Mouse (Mus musculus) myocyte (in vitro differentiated cells): Measurements from ENCODE around the gene Prkcsh. TPM values are rescaled to one million over a fixed set of nuclear protein-coding genes. Genes with fewer than 3 reads are reported as not detected.

Experiments used
- H3K27me3 ChIP-seq: one replicate; pipeline ENCODE4 v1.6.1; 2011; ENCODE audit not compliant: control insufficient read depth, insufficient read depth, insufficient read length
- H3K36me3 ChIP-seq: one replicate; pipeline ENCODE4 v1.6.1; 2011; ENCODE audit not compliant: control insufficient read depth, insufficient read depth
- H3K4me2 ChIP-seq: one replicate; pipeline ENCODE4 v1.6.1; 2011; ENCODE audit warnings: low read depth, control low read depth
- H3K4me3 ChIP-seq: one replicate; pipeline ENCODE4 v1.5.1; 2011; ENCODE audit warnings: mild to moderate bottlenecking, control low read depth, moderate library complexity
- H3K79me2 ChIP-seq: one replicate; pipeline ENCODE4 v1.6.1; 2011; ENCODE audit not compliant: control insufficient read depth, insufficient read depth
- H3ac ChIP-seq: one replicate; pipeline ENCODE4 v1.6.1; 2011; ENCODE audit not compliant: control insufficient read depth, insufficient read length
- CEBPB ChIP-seq: IDR thresholded peaks from 2 replicates; pipeline ENCODE4 v1.6.1; 2011; ENCODE audit warnings: mild to moderate bottlenecking, moderate library complexity; ENCODE audit not compliant: poor library complexity, insufficient read depth, severe bottlenecking
- E2F4 ChIP-seq: IDR thresholded peaks from one replicate; pipeline ENCODE4 v1.6.1; 2011; ENCODE audit warnings: mild to moderate bottlenecking, control low read depth, moderate library complexity; ENCODE audit not compliant: insufficient read depth
- MAX ChIP-seq: IDR thresholded peaks from one replicate; pipeline ENCODE4 v1.6.1; 2011; ENCODE audit warnings: low read depth, mild to moderate bottlenecking, control low read depth
- MYOD1 ChIP-seq, 3 experiments: IDR thresholded peaks; one replicate each; pipeline ENCODE4 v1.6.1; 2011; ENCODE audit warnings: control low read depth in 2 of 3, low read depth in 2 of 3, mild to moderate bottlenecking in 2 of 3, moderate library complexity in 1 of 3; ENCODE audit not compliant: insufficient read length in 2 of 3, control insufficient read depth in 1 of 3
- MYOG ChIP-seq, 3 experiments: IDR thresholded peaks; one replicate each; pipeline ENCODE4 v1.6.1; 2011; ENCODE audit warnings: control low read depth in 2 of 3, low read depth in 2 of 3, mild to moderate bottlenecking in 2 of 3; ENCODE audit not compliant: insufficient read length in 2 of 3, control insufficient read depth in 1 of 3, insufficient read depth in 1 of 3
- POLR2A ChIP-seq: IDR thresholded peaks from one replicate; pipeline ENCODE4 v1.6.1; 2011; ENCODE audit warnings: low read depth, mild to moderate bottlenecking, control low read depth, moderate library complexity; ENCODE audit not compliant: insufficient read length
- POLR2AphosphoS2 ChIP-seq: IDR thresholded peaks from one replicate; pipeline ENCODE4 v1.6.1; 2011; ENCODE audit warnings: low read depth, control low read depth; ENCODE audit not compliant: insufficient read length
- REST ChIP-seq: IDR thresholded peaks from one replicate; pipeline ENCODE4 v1.6.1; 2011; ENCODE audit warnings: mild to moderate bottlenecking, control low read depth, moderate library complexity; ENCODE audit not compliant: insufficient read depth, insufficient read length
- SRF ChIP-seq: IDR thresholded peaks from one replicate; pipeline ENCODE4 v1.6.1; 2011; ENCODE audit warnings: low read depth; ENCODE audit not compliant: control insufficient read depth, insufficient read length
- TCF12 ChIP-seq: IDR thresholded peaks from one replicate; pipeline ENCODE4 v1.6.1; 2011; ENCODE audit warnings: mild to moderate bottlenecking, control low read depth; ENCODE audit not compliant: poor library complexity, insufficient read depth, severe bottlenecking
- TCF3 ChIP-seq: IDR thresholded peaks from one replicate; pipeline ENCODE4 v1.6.1; 2011; ENCODE audit warnings: low read depth, control low read depth; ENCODE audit not compliant: insufficient read length
- USF1 ChIP-seq: IDR thresholded peaks from one replicate; pipeline ENCODE4 v1.6.1; 2011; ENCODE audit warnings: low read depth, mild to moderate bottlenecking, control low read depth, moderate library complexity
- polyA plus RNA-seq: library from polyadenylated mRNA; unstranded; fragments of >200 nt; fragmentation: generic; extraction: Trizol; gene quantifications from one replicate; pipeline ENCODE4 v1.2.1, GENCODE M21; 2012; ENCODE audit warnings: missing spikeins

Prkcsh gene
- polyA plus RNA-seq, 1 experiment = 127 TPM

DNA sequence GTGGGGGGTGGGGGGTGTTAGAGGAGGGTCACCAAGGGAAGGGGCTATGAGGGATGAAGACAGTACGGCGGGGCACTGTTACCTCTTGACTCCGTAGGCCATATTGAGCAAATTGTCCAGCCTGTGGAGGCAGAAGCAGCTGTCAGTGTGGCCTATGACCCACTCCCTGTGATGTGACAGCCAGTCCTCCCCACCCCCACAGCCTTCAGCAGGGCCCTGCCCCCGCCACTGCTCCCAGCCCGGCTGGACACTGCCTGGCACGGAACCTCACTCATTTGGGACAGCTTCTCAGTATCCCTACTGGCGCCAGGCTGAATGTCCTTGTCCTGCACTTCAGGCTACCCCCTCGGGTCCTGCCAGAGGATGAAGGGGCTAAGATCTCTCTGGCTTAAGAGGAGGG, 22.0 kb downstream of the Prkcsh start:
- Histone ChIP-seq H3K4me2 (no peak overlapping the region), H3K79me2 (no peaks in the 10 kb centered on the region), H3K36me3 (no peaks in the 10 kb centered on the region), H3K27me3 (peaks cover 14% of the 10 kb centered on the region), H3K4me3 (no peak overlapping the region), H3ac (no peak overlapping the region)
- TF ChIP-seq TCF12 (no peak), MYOG (IDR thresholded peaks at IDR 0.05; ENCODE audit: control insufficient read depth in 1 of 3, insufficient read depth in 1 of 3, insufficient read length in 2 of 3, low read depth in 2 of 3) (peak in 2 of 3 experiments; percentile 5 to 57), MYOD1 (IDR thresholded peaks at IDR 0.05; ENCODE audit: control insufficient read depth in 1 of 3, insufficient read length in 2 of 3, low read depth in 2 of 3) (peak in 2 of 3 experiments; percentile 6 to 87)

DNA sequence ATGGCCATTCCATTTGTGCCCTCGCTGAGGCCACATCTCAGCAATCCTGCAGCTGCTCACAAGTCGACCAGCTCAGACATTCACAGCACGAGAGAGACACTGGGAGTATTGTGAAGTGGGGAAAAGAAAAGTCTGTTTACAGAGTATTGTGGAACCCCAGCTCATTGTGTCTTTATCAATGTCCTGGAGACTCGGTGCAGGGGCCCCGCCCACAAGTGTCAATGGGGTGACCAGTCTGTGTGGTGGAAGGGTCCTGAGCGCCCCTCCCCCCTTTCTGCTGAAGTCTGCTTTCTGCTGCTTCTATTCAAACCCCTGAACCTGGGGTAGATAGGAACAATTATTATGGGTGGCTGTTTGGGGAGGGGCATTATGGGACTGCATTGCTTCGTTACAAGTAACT, 25.9 kb downstream of the Prkcsh start:
- Histone ChIP-seq H3K4me2 (no peak overlapping the region), H3K36me3 (no peaks in the 10 kb centered on the region), H3K79me2 (no peaks in the 10 kb centered on the region), H3ac (no peak overlapping the region), H3K4me3 (no peak overlapping the region), H3K27me3 (peaks cover 36% of the 10 kb centered on the region)
- TF ChIP-seq POLR2A (no peak), TCF12 (no peak), MYOD1 (IDR thresholded peaks at IDR 0.05; ENCODE audit: control insufficient read depth in 1 of 3, insufficient read length in 2 of 3, low read depth in 2 of 3) (no peak), USF1 (no peak), CEBPB (no peak), POLR2AphosphoS2 (no peak), REST (no peak), TCF3 (no peak), E2F4 (no peak), MAX (no peak), SRF (no peak), MYOG (IDR thresholded peaks at IDR 0.05; ENCODE audit: control insufficient read depth in 1 of 3, insufficient read depth in 1 of 3, insufficient read length in 2 of 3, low read depth in 2 of 3) (no peak)

DNA sequence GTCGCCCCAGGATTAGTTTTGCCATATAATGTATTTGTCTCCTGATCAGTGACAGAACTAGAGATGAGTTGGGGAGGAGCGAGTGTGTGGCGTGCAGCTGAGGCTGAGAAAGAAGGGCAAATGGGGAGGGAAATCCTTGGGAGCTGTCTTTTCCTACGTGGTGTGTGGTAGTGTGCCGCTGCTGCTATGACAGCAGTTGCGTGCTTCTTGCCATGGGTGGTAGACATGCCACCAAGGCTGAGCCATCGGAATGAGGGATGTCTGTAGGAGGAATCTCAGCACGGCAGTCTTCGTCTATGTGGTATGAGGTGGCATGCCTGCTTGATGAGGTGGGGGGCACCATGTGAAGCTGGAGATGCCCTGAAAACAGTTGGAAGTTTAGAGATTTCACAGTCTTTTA, 27.8 kb downstream of the Prkcsh start:
- H3K36me3 ChIP-seq = no peaks in the 10 kb centered on the region
- no peaks in the 10 kb centered on the region for H3K79me2 ChIP-seq
- no peak overlapping the region for H3K4me3 ChIP-seq
- H3K4me2 ChIP-seq = no peak overlapping the region
- H3ac ChIP-seq = no peak overlapping the region
- peaks cover 46% of the 10 kb centered on the region for H3K27me3 ChIP-seq
- TF ChIP-seq MAX (no peak), REST (no peak), POLR2A (no peak), SRF (no peak), E2F4 (no peak), USF1 (no peak), TCF12 (no peak), TCF3 (no peak), MYOG (IDR thresholded peaks at IDR 0.05; ENCODE audit: control insufficient read depth in 1 of 3, insufficient read depth in 1 of 3, insufficient read length in 2 of 3, low read depth in 2 of 3) (no peak), CEBPB (no peak), MYOD1 (IDR thresholded peaks at IDR 0.05; ENCODE audit: control insufficient read depth in 1 of 3, insufficient read length in 2 of 3, low read depth in 2 of 3) (no peak), POLR2AphosphoS2 (no peak)

DNA sequence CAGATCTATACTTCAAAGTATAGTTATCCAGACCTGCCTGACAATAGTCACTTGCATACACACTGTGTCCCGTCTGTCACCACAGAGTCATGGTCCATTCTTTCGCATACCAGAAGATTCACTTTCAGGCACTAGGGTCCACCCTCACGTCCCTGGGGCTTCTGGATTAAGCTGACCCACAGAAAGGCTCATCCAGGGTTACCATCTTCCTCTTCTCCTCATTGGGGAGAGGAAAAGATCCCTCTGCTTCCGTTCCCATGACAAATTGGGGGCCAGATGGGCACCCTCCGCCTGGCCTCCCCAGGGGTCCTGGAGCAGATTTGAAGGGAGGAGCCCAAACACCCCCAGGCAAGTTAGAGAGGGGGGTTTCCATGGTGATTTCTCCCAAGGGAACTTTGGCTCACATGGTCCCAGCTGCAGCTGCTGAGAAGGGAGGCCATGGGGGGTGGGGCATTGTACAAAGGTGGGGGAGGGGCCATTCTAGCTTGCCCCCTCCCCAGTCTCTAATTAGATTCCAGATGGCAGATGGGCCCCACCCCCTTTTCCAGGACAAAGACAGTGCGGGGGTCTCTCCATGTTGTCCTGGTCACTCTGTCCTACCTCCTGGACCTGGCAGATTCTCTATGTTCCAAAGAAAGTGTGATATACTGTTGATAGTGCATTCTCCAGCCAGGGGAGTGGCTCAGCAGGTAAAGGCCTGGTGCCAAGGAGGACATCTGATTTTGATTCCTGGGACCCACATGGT, 32.9 kb downstream of the Prkcsh start:
- TF ChIP-seq MAX (no peak), POLR2A (no peak), REST (no peak), TCF12 (no peak), CEBPB (no peak), MYOG (IDR thresholded peaks at IDR 0.05; ENCODE audit: control insufficient read depth in 1 of 3, insufficient read depth in 1 of 3, insufficient read length in 2 of 3, low read depth in 2 of 3) (no peak), TCF3 (no peak), POLR2AphosphoS2 (no peak), SRF (no peak), USF1 (no peak), E2F4 (no peak), MYOD1 (IDR thresholded peaks at IDR 0.05; ENCODE audit: control insufficient read depth in 1 of 3, insufficient read length in 2 of 3, low read depth in 2 of 3) (no peak)
- Histone ChIP-seq H3K4me3 (no peak overlapping the region), H3ac (no peak overlapping the region), H3K36me3 (no peaks in the 10 kb centered on the region), H3K79me2 (no peaks in the 10 kb centered on the region), H3K4me2 (no peak overlapping the region), H3K27me3 (peaks cover 53% of the 10 kb centered on the region)

DNA sequence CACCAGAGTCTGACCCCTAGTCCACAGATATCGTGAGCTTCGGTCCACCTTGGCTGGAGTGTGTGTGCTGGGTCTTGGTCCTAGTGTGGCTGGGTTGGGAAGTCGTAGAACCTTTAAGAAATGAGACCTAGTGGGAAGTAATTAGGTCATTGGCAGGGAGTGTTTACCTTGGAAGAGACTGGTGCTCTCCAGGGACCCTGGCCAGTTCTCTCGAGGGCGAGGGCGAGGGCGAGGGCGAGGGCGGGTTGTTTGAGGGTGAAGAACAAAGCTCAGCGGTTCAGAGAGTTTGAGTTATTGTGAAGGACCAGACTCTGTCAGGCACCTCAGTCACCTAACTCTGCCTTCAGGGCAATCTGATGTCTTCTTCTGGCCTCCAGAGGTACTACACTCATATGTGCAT, 35.2 kb downstream of the Prkcsh start:
- no peak overlapping the region for H3K4me3 ChIP-seq
- no peak overlapping the region for H3K4me2 ChIP-seq
- TF ChIP-seq POLR2A (no peak), E2F4 (no peak), SRF (no peak), MAX (no peak), TCF12 (no peak), MYOD1 (IDR thresholded peaks at IDR 0.05; ENCODE audit: control insufficient read depth in 1 of 3, insufficient read length in 2 of 3, low read depth in 2 of 3) (no peak), CEBPB (no peak), MYOG (IDR thresholded peaks at IDR 0.05; ENCODE audit: control insufficient read depth in 1 of 3, insufficient read depth in 1 of 3, insufficient read length in 2 of 3, low read depth in 2 of 3) (no peak), USF1 (no peak), TCF3 (no peak), POLR2AphosphoS2 (no peak), REST (no peak)
- H3K36me3 ChIP-seq = no peaks in the 10 kb centered on the region
- H3K27me3 ChIP-seq = peaks cover 39% of the 10 kb centered on the region
- H3K79me2 ChIP-seq = no peaks in the 10 kb centered on the region
- no peak overlapping the region for H3ac ChIP-seq
